Mouse (Mus musculus): ENCODE results near the gene 2810004N23Rik. TPM values are rescaled to one million over a fixed set of nuclear protein-coding genes. Genes with fewer than 3 reads are reported as not detected.

2810004N23Rik gene
- polyA plus RNA-seq (2012; ENCODE audit: low replicate concordance) = 8.6 and 25.1 TPM in 2 replicates

GRCm38 (mm10) chr8:124862321-124863162, at the start of gene 2810004N23Rik, which contains the start of gene Gnpat:
Gene 2810004N23Rik (minus strand): TSS chr8:124863120.
Gene Gnpat (plus strand): TSS chr8:124863033.

GRCm38 (mm10) chr8:124897386-124898250, 34.7 kb upstream of the 2810004N23Rik start, which contains the start of the genes Exoc8 and Sprtn:
Gene Exoc8 (minus strand): TSS chr8:124897705.
Gene Sprtn (plus strand): TSS chr8:124897886.

DNA sequence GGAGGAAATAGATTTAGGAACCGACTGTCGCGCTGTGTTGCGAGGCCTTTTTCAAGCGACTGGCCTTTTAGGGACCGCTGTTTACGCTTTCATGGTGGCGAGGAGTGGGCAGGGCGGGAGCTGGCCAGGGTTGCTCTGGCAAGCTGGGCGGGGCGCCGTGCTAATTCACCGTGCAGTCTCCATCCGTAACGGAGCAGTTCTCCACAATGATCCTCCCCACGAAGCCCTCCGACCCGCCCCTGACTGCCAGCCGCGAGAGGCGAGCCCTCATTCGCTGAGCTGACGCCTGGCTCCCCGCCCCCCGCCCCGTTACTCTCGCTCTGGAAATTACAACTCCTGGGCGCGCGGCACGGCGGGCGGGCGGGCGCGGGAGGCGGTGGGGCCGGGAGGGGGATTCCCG, 70.2 kb downstream of the 2810004N23Rik start, which contains the start of gene Trim67:
Gene Trim67, plus strand, starts transcription at position 385 of the 400 bp plus-strand sequence.

Other genes starting within 250 kb of the 2810004N23Rik start
- 14.4 and 17.5 TPM in 2 replicates for gene 2310022B05Rik, start 199.8 kb downstream of the 2810004N23Rik start, polyA plus RNA-seq (2012; ENCODE audit: low replicate concordance)
- 7.2 and 17.7 TPM in 2 replicates for gene Ttc13, start 141.1 kb downstream of the 2810004N23Rik start, polyA plus RNA-seq (2012; ENCODE audit: low replicate concordance)
- 15.4 and 16.1 TPM in 2 replicates for gene Arv1, start 141.0 kb downstream of the 2810004N23Rik start, polyA plus RNA-seq (2012; ENCODE audit: low replicate concordance)
- 0.39 and 0.44 TPM in 2 replicates for gene Fam89a, start 111.3 kb downstream of the 2810004N23Rik start, polyA plus RNA-seq (2012; ENCODE audit: low replicate concordance)
- gene Trim67, start 70.0 kb downstream of the 2810004N23Rik start, polyA plus RNA-seq (2012; ENCODE audit: low replicate concordance) = 0.05 TPM in 1 of 2 replicates, not detected in the other
- gene Gnpat, start 87 bp downstream of the 2810004N23Rik start, polyA plus RNA-seq (2012; ENCODE audit: low replicate concordance) = 34.3 and 41.1 TPM in 2 replicates
- 7.1 and 9.2 TPM in 2 replicates for gene Exoc8, start 34.6 kb upstream of the 2810004N23Rik start, polyA plus RNA-seq (2012; ENCODE audit: low replicate concordance)
- gene Sprtn, start 34.8 kb upstream of the 2810004N23Rik start, polyA plus RNA-seq (2012; ENCODE audit: low replicate concordance) = 2.7 and 9.9 TPM in 2 replicates
- gene Egln1, start 86.2 kb upstream of the 2810004N23Rik start, polyA plus RNA-seq (2012; ENCODE audit: low replicate concordance) = 15.7 and 16.8 TPM in 2 replicates
- 11.4 and 17.3 TPM in 2 replicates for gene Tsnax, start 149.9 kb upstream of the 2810004N23Rik start, polyA plus RNA-seq (2012; ENCODE audit: low replicate concordance)
- 0.48 and 0.52 TPM in 2 replicates for gene Disc1, start 191.1 kb upstream of the 2810004N23Rik start, polyA plus RNA-seq (2012; ENCODE audit: low replicate concordance)

Measured in leukemia stem cell, adult 10-12 weeks (primary cell).